ENCODE assay signal across 22 mouse cellular contexts in the genomic region with DNA sequence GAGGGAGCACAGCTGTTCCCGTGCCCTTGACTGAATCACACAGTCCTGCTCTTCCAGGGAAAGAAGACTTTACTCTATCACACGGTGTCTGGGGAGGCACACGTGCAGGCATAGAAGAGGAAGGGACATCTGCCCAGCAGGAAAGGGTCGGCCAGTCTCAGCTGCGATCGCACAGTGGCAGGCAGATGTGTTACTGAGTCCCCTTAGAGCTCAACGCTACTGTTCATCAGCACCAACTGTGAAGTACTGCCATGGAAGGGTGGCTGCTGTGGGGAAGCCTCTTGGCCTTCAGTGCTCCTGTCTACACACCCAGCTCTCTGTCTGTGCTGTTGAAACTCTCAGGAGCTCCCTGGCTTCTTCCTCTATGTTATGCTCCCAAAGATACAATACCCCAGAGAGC. TPM values are rescaled to one million over a fixed set of nuclear protein-coding genes. Genes with fewer than 3 reads are reported as not detected.
"Had no signal": no experiment of that assay in that cellular context is flagged by ENCODE, and none has a peak within 500 bp of the region (broad histone marks: within the 10 kb centered on the region; RNA-seq: fewer than 3 reads in every experiment).

No protein-coding gene starts in this region.

- DNase-seq: liver, embryonic 13.5 days; liver, postnatal 0 days; lung, adult 2 months; lung, postnatal 14 days; lung, postnatal 36 days; midbrain, embryonic 14.5 days; right cerebral cortex, postnatal 14 days; thymus, adult 2 months; thymus, postnatal 25 days; thymus, postnatal 4 days had no signal

- H3K36me3 ChIP-seq: liver, embryonic 13.5 days; liver, embryonic 15.5 days; lung, embryonic 15.5 days; midbrain, embryonic 12.5 days; neural tube, embryonic 13.5 days; stomach, embryonic 15.5 days had no signal

- H3K4me2 ChIP-seq: liver, embryonic 13.5 days; liver, embryonic 15.5 days; lung, embryonic 15.5 days; midbrain, embryonic 12.5 days; neural tube, embryonic 13.5 days; stomach, embryonic 15.5 days had no signal

- H3K27me3 ChIP-seq: neural tube, embryonic 13.5 days; stomach, embryonic 15.5 days had no signal

- H3K27ac ChIP-seq: liver, embryonic 13.5 days; liver, embryonic 15.5 days; lung, embryonic 15.5 days; macrophage; midbrain, embryonic 12.5 days; neural tube, embryonic 13.5 days; stomach, embryonic 15.5 days; stomach, postnatal 0 days had no signal

- ATAC-seq: liver, postnatal 0 days; lung, postnatal 0 days had no signal

- H3K9me3 ChIP-seq: liver, embryonic 13.5 days; liver, embryonic 15.5 days; lung, embryonic 15.5 days; megakaryocyte, embryonic 14.5 days; midbrain, embryonic 12.5 days; neural tube, embryonic 13.5 days; stomach, embryonic 15.5 days had no signal

- H3K4me3 ChIP-seq: liver, embryonic 13.5 days; liver, embryonic 15.5 days; lung, embryonic 15.5 days; megakaryocyte, embryonic 14.5 days; midbrain, embryonic 12.5 days; neural tube, embryonic 13.5 days; stomach, embryonic 15.5 days had no signal

- H3K9ac ChIP-seq: liver, embryonic 13.5 days; liver, embryonic 15.5 days; liver, postnatal 0 days; lung, embryonic 15.5 days; midbrain, embryonic 12.5 days; neural tube, embryonic 13.5 days; stomach, embryonic 15.5 days had no signal

- H3K4me1 ChIP-seq: liver, embryonic 15.5 days; lung, embryonic 15.5 days; midbrain, embryonic 12.5 days; neural tube, embryonic 13.5 days; stomach, embryonic 15.5 days had no signal

RNA-seq across cellular contexts. Expression of a gene that starts 57.8 kb away (rescaled TPM):
- total RNA-seq: megakaryocyte progenitor cell, adult 5-6 weeks; monocyte, adult 5-6 weeks; neutrophil, adult 5-6 weeks had no signal
- polyA plus RNA-seq: macrophage had no signal
